Mouse (Mus musculus) CD8-positive naive resting alpha-beta T cell, adult 2 months (primary cell): ENCODE data around the gene Ptpre.
"Not testable (repeated sequence)": the region's sequence is repeated elsewhere in the genome, so short reads cannot be mapped to it uniquely, and the experiment has no call there.

ENCODE experiments used
- DNase-seq, 2 experiments: peaks; one replicate each; pipeline ENCODE4 v3.0.0; 2022; ENCODE audit warnings: low read depth in 2 of 2, low spot score in 2 of 2

The Ptpre gene

DNA sequence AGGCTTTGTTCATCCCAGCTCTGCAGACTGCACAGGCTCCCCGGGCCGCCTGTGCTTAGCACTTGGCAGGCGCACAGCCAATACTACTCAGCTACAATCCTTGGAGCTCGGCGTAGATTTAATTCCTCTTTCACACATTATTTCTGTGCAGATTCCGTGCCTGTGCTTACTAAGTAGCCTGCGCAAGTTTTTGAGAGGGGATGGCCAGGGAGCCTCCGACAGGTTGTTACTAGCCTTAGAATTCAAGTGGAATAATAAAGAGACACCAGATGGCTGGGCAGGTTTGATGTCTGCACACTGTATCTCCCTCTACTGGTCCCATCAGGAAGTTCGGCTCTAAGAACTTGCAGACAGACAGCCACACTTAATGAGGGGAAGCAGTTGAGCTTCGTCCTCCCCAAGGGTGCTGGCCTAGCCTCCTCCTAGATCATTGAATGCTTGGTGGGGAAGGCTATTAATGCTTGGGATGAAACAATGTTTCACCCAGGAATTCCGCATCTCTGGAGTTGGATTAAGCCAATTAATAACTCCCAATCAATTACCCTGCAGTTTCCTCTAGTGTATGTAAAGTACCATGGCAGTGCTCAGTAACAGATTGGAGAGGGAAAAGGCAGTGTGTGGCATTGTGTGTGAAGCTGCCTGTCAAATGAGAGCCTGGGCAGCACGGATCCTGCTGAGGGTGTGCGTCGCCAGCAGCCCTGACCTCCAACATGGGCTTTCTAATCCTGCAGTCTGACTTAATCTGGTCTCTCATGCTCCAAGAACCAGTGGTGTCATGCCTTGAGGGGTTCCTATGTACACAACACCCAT lies 104.6 kb downstream of the Ptpre start:
- DNase-seq: peak in 1 of 2 experiments; percentile 28

DNA sequence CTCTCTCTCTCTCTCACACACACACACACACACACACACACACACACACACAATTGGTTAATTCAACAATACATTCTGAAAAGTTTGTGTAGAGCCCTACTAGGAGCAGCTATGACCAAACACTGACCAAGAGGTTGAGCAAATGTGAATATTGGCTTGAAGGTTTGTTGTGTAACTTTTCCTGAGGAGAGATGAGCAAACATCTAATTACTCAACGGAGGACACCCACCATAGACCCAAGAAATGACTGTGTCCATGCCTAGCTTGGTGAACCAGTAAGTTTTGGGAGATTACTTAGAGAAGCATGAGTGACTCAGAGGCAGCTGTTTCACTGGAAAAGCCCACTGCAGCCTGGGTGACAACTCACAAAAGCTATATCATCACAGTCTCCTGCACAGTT lies 107.2 kb downstream of the Ptpre start:
- DNase-seq: no peak

DNA sequence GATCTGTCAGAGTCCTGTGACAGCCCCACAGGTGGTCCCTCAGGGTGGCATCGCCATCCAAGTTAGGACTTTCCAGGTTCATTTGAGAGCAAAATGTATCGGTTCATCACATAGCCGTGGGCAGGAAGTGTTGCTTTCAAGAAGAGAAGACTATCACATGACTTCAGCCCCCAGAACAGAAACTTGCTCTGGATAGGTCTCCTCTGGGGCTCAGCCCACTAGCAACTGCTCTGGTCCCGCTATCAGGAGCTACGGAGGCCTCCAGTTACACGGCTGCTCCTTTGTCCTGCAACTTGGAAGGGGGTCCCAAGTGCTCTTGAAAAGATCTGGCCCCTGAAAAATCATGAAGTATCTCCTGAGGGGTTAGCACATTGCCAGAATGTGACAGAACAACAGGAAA lies 109.7 kb downstream of the Ptpre start:
- peak; percentile 33 to 62 for DNase-seq

DNA sequence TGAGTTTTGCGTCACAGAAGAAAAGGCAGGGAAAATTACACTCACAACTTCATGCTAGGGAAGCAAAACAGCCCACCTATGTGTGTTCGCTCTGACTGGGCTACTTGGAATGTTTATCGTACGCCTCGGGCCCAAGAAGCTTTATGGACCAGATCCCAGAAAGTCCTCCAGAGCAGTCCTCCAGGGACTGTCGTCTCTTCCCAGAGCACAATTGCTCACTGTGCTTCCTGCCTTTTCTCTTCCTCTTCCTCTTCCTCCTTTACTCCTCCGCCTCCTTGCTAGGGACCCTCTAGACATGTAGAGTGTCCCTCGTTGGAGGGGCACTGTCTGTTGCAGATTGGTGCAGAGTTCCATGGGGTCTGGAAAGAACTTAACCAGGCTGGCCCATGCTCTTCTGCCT lies 111.5 kb downstream of the Ptpre start:
- DNase-seq: no peak

DNA sequence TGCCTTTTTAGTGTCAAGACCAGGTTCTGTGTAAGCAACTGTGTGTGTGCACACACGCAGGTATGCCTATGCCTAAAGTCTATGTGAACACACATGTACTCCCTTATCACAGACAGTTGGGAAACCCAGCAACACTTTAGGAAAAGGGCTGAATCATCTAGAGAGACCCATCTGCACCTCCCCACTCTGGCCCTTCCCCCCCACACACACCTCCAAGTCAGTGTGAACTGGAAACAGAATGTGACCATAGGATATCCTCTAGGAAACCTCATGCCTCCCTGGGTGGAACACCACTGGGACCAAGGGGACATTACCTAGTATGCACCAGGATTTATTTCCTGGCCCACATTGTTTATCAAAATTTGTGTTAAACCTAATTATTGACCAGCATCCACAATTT lies 112.0 kb downstream of the Ptpre start:
- DNase-seq: no peak

DNA sequence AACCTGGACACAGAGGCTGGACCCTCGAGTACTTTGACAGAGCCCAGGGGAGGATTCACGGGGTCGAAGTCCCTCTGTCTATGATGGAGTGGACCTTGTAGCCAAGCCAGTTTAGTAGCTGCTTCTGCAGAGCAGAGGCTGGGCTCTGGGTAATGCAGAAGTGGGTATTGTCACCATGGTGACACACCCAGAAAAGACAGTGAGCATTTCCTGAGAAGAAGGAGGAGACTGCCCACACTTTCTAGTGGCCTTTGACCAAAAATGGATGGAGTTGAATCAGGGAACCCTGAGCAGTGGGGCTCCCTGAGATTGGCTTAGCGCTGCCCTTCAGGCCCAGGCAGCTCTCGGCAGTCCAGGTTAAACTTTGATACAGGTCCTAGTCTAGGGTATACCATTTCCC lies 112.8 kb downstream of the Ptpre start:
- no peak for DNase-seq

DNA sequence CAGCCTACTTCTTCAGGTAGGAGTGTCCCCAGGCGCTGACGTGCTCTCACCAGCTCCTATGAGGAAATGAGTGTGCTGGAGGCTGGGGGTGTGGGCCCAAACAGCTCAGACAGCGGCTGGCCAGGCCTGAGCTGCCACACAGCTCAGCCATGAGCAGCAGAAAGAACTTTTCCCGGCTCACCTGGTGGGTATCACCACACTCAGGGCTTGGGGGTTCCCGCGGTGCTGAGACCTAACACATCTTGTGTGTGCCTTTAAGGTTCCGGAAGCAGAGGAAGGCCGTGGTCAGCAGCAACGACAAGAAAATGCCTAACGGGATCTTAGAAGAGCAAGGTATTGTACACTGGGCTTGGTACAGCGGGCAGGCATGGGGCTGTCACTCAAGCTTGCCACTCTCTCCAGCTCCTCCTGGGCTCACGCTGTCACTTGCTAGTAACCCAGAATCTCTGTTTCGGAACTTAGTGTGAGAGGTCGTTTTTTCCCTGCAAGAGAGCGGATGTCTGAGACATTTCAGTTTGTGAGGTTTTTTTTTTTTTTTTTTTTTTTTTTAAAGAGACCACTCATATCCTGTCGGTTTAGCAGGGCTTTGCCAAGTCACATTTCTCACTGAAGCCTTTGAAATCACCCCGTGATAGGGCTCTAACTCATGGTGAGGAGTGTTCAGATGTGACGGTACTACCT lies 114.7 kb downstream of the Ptpre start:
- peak; percentile 52 to 60 for DNase-seq

DNA sequence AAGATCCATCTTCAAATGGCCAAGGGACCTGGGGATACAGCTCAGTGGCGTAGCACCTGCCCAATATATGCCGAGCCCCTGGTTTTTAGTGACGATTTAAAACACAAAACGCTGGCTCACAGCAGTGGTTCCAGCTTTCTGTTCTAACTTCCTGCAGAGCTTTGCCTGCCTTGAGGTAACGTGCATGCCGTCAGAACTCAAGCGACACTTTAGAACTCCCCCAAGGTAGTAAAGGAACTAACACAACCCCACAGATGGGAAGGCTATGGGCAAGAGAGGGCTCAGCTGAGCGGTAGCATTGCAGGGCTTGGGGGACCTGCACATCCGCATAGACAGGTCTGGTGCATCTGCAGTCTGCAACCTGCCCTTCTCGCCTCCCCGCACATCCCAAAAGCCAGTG lies 115.5 kb downstream of the Ptpre start:
- peak; percentile 26 to 46 for DNase-seq

DNA sequence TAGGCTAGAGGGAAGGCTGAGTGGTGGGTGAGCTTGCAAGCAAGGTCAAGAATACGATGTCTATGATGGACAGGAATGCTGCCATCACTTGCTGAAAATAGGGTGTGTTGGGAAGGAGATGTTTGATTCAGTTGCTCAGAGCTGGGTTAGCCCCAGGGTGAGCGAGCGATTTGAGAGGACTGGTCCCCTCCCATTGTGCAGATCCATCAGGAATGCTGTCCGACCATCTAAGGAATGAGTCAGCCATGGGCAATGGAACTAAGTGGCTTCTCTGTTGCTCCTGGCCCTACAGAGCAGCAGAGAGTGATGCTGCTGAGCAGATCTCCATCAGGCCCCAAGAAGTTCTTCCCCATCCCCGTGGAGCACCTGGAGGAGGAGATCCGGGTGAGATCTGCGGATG lies 116.3 kb downstream of the Ptpre start:
- no peak for DNase-seq

DNA sequence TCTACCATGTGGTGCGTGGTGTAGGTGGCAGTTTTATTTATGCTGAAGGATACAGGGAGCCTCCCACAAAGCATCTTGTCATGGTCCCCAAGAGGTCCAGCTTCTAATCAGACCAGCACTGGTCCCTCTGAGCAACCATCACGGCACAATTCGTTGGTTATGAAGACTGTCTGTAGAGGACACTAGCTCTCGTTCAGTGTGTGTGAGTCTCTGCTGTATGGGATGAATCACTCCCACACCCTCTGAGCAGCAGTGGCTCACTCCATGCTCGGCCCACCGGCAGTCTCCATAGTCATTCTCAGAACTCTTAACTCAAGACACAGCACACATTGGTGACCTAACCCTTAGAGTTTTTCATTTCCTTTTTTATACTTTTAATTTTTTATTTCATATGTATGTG lies 117.0 kb downstream of the Ptpre start:
- no peak for DNase-seq

DNA sequence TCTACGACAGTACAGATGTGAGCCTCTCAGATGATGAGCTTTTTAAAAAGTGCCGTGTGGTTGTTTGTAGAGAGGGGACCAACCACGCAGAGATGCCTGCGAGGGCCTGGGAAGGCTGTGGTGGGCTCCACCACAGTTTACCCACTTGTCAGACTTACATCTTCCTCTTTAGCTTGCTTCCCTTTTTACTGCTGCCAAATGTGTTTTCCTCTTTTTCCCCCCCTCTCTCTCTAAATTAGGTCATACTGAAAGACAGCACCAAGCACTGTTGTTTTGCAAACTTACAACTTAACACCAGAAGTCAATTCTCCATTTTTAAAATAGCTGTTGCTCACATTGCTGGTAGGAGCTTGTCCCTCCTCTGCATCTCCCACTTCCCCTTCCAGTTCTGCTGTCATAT lies 117.8 kb downstream of the Ptpre start:
- DNase-seq: no peak

DNA sequence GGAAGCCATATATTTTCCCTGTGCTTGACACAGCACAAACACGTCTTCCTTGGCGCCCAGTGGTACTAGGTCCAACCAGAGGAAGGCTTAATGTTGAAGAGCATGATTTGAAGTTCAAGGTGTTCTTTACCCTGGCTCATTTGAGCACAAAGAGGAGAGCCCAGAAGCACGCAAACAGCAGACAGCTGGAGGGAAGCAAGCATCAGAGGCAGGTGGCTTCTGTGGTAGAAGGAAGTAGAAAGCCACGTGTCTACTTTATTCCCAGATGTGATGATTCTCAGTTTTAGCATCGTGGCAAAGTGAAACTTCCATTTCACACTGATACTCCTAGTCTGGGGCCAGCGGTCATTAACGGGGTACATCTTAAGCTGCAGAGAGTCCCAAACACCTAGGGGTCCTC lies 120.9 kb downstream of the Ptpre start:
- no peak for DNase-seq

DNA sequence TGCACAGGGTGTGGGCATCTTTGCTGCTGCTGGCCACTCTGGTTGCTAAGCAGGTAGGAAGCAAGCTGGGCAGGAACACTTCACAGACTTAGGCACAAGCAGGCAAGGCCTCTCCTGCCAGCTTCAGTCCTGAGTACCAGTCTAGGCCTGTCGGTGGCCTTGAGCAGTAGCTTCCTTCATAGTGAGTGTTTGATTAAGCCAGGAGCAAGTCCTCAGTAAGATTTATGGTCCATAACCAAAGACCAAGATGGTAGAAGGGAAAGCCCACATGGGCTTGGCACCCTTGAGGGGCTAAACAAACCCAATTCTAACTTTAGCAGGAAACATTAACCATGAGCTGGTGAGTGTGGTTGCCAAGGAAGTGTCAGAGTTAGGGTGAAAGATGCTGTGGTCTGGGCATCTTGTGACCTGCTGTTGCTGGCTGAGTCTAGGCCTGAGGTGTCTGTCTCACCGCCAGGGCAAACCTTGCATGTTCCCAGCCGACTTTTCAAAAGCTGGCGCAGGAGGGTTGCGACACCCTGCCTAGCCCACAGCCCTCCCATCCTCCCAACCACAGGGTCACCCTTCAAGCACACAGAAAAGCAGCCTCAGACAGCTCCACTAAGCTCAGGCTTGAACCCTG lies 122.1 kb downstream of the Ptpre start:
- DNase-seq: peak; percentile 29 to 44

DNA sequence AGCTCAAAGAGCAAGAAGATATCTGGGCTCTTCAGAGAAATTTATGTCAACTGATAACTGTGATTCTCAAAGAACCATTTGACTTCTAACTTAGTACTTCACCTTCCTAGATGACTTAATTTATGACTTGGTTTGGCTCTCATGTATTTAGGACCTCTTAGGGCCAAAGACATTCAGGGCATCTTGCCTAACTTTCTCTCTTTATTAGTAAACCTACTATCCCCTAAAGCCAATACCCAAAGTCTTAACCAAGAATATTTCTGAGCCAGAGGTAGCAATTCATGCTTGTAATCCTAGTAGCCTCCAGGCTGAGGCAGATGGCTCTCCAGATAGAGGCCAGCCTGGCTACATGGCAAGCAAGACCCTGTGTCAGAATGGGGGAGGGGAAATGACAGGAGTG lies 123.0 kb downstream of the Ptpre start:
- no peak for DNase-seq

DNA sequence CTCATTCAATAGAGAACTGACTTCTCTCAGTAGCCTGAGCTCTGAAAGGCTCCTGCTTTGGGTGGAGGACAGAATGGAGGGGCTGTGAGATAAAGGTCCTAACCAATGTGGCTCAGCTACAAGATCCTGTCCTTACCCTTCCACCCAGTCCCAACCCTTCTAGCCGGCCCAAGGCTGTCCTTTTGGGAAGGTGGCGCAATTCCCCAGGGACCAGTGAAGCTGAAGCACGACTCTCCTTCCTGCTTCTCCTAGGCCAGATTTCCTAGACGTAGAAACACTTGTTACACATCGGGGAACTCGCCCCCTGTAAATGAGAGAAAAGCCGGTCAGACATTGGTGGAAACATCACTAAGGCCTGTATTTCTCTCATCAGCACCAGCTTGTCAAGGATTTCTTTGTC lies 126.9 kb downstream of the Ptpre start:
- no peak for DNase-seq

DNA sequence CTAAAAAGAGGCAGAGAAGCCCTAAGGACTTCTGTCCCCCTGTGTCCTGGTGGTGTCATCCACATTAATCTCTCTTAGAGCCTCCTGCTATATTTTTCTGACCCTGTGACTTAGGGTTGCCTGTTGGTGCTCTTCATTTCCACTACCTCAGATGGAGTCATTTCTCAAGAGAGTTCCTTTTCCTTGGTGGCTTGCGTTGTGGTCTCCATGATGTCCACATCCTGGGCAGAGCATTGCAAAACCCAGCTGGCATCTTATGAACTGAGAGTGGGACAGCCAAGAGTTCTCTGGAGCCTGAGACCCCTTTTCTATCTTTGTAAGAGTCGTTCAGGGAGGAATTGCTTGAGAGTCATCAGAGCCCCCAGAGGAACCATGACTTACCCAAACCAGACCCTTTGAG lies 129.0 kb downstream of the Ptpre start:
- no peak for DNase-seq

DNA sequence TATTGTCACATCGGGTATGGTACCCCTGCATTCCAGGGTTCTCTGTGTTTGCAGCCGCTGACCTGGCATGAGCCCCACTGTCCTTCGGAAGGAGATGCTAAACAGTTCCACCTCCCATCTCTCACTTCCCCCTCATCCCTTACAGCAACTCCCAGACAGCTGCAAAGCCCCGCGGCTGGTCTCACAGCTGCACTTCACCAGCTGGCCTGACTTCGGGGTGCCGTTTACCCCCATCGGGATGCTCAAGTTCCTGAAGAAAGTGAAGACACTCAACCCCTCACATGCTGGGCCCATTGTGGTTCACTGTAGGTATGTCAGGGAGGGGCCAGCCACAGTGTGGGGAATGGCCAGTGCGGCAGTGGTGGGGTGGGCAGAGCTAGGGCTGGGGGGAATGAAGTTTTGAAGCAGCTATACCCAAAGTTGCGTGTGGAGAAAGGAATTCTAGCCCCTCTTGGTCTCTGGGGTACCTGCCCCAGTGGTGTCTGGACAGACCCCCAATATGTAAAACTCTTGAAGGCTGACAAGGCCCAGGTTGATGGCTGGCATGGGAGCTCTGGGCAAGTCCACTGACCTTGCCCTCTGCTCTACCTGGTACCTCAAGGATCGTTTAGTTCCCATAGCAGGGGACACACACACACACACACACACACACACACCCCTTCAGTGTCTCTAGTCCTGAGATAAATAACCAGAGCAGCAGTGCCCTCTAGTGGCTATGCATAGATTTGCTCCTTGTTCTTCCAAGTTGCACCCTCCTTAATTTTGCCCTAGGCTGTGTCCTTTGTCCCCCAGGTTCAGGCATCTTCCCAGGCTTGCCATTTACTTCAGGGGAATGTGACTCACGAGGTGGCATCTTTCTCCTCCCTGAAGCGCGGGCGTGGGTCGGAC lies 131.8 kb downstream of the Ptpre start:
- DNase-seq: peak; percentile 58 to 70

DNA sequence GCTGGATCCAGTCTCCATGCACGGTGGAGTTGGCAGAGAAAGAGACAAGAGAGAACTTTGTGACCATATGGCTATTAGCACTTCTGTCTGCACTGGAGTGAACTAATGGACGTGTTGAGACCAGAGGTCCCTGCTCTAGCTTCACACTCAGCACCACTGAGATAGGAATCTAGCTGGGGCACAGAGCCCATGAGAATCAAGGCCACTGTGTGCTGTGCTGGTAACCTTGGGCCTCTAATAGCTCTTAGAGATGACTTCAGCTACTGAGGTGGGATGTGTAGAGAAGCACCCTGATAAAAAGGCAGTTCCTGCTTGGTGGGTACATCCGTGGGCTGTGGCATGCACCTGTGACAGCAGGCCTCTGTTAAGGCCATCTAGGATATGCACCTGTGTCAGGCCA lies 136.3 kb downstream of the Ptpre start:
- DNase-seq: no peak

DNA sequence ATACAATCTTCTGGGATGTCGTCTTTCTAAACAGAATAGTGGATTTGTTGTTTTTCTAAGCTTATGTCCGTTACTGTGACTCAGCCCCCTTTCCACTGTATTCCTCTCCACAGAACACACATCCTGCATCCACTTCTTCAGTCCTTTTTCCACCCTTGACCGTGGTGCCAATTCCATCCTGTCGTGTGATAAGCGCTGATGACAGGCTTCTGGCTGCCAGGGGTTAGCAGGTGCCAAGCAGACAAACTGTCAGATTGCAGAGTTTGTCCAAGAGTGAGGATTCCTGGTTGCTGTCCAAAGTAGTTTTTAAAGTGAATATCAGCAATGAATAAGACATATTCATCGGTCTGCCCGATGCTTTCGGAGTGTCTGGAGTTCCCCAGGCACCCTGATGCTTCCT lies 139.4 kb downstream of the Ptpre start:
- DNase-seq: no peak

DNA sequence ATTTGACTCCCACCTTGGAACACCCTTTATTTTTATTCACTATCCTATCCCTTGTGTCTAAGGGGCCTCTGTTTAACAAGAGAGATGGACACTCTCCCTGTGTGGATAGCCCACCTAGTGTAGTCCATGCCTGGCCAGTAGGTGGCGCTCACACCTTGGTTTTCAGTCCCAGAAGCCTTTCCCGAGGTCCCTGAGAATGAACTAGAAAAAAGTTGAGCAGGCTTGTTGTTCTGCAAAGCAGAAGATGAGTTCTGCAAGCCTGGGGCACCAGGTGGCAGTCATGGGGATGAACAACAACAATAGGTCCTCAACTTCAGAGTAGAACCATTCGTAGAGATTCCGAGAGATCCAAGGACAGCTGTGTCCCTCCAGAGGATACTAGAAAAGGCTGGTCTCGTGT lies 143.1 kb downstream of the Ptpre start:
- peak; percentile 11 to 34 for DNase-seq

DNA sequence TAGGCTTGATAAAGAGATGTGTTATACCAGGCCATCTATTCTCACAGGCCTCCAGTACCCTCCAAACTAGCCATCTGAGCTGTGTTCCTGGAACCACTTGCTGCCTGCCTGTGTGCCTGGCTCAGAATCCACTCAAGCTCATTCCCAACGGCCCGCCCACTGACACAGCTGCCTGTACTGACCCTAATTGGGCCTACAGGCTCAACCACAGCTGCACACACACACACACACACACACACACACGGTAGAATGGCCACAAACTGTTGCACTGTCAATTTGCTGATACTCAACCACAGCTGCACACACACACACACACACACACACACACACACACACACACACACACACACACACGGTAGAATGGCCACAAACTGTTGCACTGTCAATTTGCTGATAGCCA lies 146.8 kb downstream of the Ptpre start:
- not testable (repeated sequence) for DNase-seq
